Mouse (Mus musculus) G1E (cell line): Measurements from ENCODE around the gene Cog3.

ENCODE experiments used
- CTCF ChIP-seq: IDR thresholded peaks from 2 replicates; pipeline ENCODE4 v1.5.1; 2012; ENCODE audit warnings: low read depth, low read length, inconsistent platforms, mixed read lengths
- GATA1 ChIP-seq: IDR thresholded peaks from 2 replicates; pipeline ENCODE4 v1.6.1; 2012; ENCODE audit warnings: borderline replicate concordance, low read length, inconsistent platforms, mixed read lengths
- TAL1 ChIP-seq: conservative IDR thresholded peaks from 2 replicates; pipeline ENCODE4 v1.6.1; 2012; ENCODE audit warnings: low read depth, low read length, inconsistent platforms, mixed read lengths

DNA sequence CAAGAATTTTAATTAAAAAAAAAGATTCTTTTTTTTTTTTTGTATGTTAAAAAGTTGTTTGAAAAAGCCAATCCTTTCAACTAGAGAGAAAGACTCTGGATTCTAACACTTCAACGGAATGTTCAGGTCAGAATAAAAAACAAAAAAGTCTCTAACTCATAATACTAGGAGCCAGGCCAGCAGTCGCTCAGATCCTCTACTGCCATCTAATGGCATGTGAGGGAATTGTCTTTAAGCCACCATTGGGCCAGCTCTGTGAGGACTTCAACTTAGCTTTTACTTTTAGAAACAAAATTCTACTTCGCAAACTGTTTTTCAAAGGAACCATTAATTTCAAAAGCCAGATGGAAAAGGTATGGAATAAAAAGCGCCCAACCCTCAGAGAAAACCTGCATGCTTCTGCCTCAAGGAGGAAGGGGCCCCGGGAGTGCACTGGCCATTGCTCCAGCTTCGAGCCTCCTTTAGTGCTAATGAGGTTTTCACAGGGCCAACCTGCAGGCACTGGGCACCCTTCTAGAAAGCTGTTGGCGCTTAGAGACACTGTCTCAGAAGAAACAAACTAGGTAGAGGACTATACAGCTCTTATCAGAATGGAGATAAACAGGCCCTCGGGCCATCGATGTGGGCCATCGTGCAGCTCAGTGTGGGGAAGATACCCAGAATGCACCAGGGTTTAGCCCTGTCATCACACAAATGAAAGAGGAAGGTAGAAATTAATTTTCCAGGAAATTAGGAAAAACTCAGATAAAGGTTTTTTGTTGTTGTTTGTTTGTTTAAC is 6.9 kb upstream of the Cog3 start:
- TF ChIP-seq GATA1: no peak
- peak; percentile 62 for TF ChIP-seq CTCF
- no peak for TF ChIP-seq TAL1
